Mouse (Mus musculus): Measurements from ENCODE around the gene Txlng. TPM values are rescaled to one million over a fixed set of nuclear protein-coding genes. Genes with fewer than 3 reads are reported as not detected.
A peak's percentile ranks its signal among the peaks of the same experiment; 100 is the strongest.

Txlng gene
- total RNA-seq (2012; rRNA removed) (22.4 and 24.3 TPM in 2 replicates), polyA plus RNA-seq (2012; ENCODE audit: insufficient read depth in 1 of 2, insufficient read length in 2 of 2, low read depth in 1 of 2, low replicate concordance in 2 of 2, missing spikeins in 1 of 2) (100 to 1,000 TPM in 1 of 2 experiments, 10 to 100 TPM in 1; 28.8 to 115 TPM)

- peaks cover 26% of the 10 kb centered on the region for H3K79me2 ChIP-seq (ENCODE audit: control insufficient read depth, insufficient read depth, low read length, poor library complexity)
- H3K9me3 ChIP-seq (replicated peaks; ENCODE audit: insufficient read depth, low read length): no peaks in the 10 kb centered on the region
- H3K27ac ChIP-seq (ENCODE audit: control insufficient read depth, low read depth, low read length): peak within 1 kb of the TSS; percentile 78
- H3K9ac ChIP-seq (ENCODE audit: control insufficient read depth, low read depth, low read length, poor library complexity, severe bottlenecking): peak within 1 kb of the TSS; percentile 92
- peaks cover 6 to 13% of the 10 kb centered on the region in 2 experiments for H3K4me1 ChIP-seq (ENCODE audit: control insufficient read depth in 1 of 2, insufficient read depth in 2 of 2, low read length in 2 of 2)
- peak; percentile 99 for DNase-seq (ENCODE audit: low read depth, low spot score)
- peak within 1 kb of the TSS; percentile 86 to 98 for H3K4me3 ChIP-seq (ENCODE audit: control insufficient read depth in 1 of 2, insufficient read depth in 1 of 2, low read depth in 2 of 2, low read length in 2 of 2)
- peaks cover 0 to 26% of the 10 kb centered on the region in 2 experiments for H3K36me3 ChIP-seq (ENCODE audit: control insufficient read depth in 1 of 2, insufficient read depth in 2 of 2, low read length in 2 of 2)
- no peaks in the 10 kb centered on the region for H3K27me3 ChIP-seq (ENCODE audit: control insufficient read depth in 1 of 2, insufficient read depth in 2 of 2, low read length in 2 of 2)
- no peak for TF ChIP-seq CHD1 (IDR thresholded peaks at IDR 0.05; ENCODE audit: low read depth, low read length)
- TF ChIP-seq GATA1 (IDR thresholded peaks at IDR 0.05; ENCODE audit: low read depth, low read length): no peak
- TF ChIP-seq MEF2A (IDR thresholded peaks at IDR 0.05; ENCODE audit: extremely low read depth, insufficient replicate concordance, low read depth, low read length, poor library complexity, severe bottlenecking): no peak
- no peak for TF ChIP-seq JUND (IDR thresholded peaks at IDR 0.05; ENCODE audit: low read depth, low read length)
- TF ChIP-seq ZNF384 (IDR thresholded peaks at IDR 0.05; ENCODE audit: low read depth, low read length): no peak
- no peak for TF ChIP-seq MYC (IDR thresholded peaks at IDR 0.05; ENCODE audit: low read depth, low read length)
- peak; percentile 65 for TF ChIP-seq TCF12 (IDR thresholded peaks at IDR 0.05; ENCODE audit: low read depth, low read length)
- no peak for TF ChIP-seq ZC3H11A (IDR thresholded peaks at IDR 0.05; ENCODE audit: low read depth, low read length)
- TF ChIP-seq POLR2AphosphoS2 (IDR thresholded peaks at IDR 0.05; ENCODE audit: low read length): peak; percentile 98
- TF ChIP-seq MAZ (IDR thresholded peaks at IDR 0.05; ENCODE audit: low read depth, low read length): no peak; the same call in 1 of the 2 replicates
- no peak for TF ChIP-seq CTCF (IDR thresholded peaks at IDR 0.05 in 2 of 3, conservative IDR thresholded peaks at IDR 0.05 in 1 of 3; ENCODE audit: control insufficient read depth in 1 of 3, insufficient read depth in 1 of 3, low read depth in 2 of 3, low read length in 3 of 3, poor library complexity in 1 of 3, severe bottlenecking in 1 of 3)
- peak in 1 of 2 experiments; percentile 58; a peak in 1 of 4 replicates for TF ChIP-seq EP300 (IDR thresholded peaks at IDR 0.05; ENCODE audit: low read depth in 1 of 2, low read length in 2 of 2)
- TF ChIP-seq MAX (IDR thresholded peaks at IDR 0.05; ENCODE audit: low read length): peak; percentile 89
- TF ChIP-seq ZKSCAN1 (IDR thresholded peaks at IDR 0.05; ENCODE audit: low read depth, low read length): no peak
- no peak for TF ChIP-seq SMC3 (IDR thresholded peaks at IDR 0.05; ENCODE audit: low read depth, low read length)
- TF ChIP-seq MAFK (IDR thresholded peaks at IDR 0.05; ENCODE audit: borderline replicate concordance, low read depth, low read length): no peak
- peak; percentile 94 for TF ChIP-seq ZMIZ1 (IDR thresholded peaks at IDR 0.05; ENCODE audit: low read depth, low read length)
- TF ChIP-seq POLR2A (IDR thresholded peaks at IDR 0.05; ENCODE audit: control insufficient read depth in 1 of 2, insufficient read depth in 1 of 2, low read depth in 1 of 2, low read length in 2 of 2, poor library complexity in 1 of 2): peak; percentile 94 to 95
- peak; percentile 75 for TF ChIP-seq SIN3A (IDR thresholded peaks at IDR 0.05; ENCODE audit: low read length)
- peak; percentile 78; the same call in 1 of the 2 replicates for TF ChIP-seq POLR2AphosphoS5 (IDR thresholded peaks at IDR 0.05; ENCODE audit: borderline replicate concordance, low read depth, low read length)
- TF ChIP-seq USF1 (IDR thresholded peaks at IDR 0.05; ENCODE audit: low read depth, low read length): peak; percentile 99
- no peak for TF ChIP-seq TAL1 (IDR thresholded peaks at IDR 0.05; ENCODE audit: low read length)
- peak; percentile 87 for TF ChIP-seq MYB (IDR thresholded peaks at IDR 0.05; ENCODE audit: low read depth, low read length)
- TF ChIP-seq E2F4 (IDR thresholded peaks at IDR 0.05; ENCODE audit: borderline replicate concordance, low read depth, low read length): no peak
- peak; percentile 91 for TF ChIP-seq MXI1 (IDR thresholded peaks at IDR 0.05; ENCODE audit: low read depth, low read length)
- TF ChIP-seq UBTF (IDR thresholded peaks at IDR 0.05; ENCODE audit: borderline replicate concordance, insufficient read depth, low read depth, low read length): 0 out of 2 replicates have a peak, but pooled peaks have one; percentile 35
- peak; percentile 83 for TF ChIP-seq NRF1 (IDR thresholded peaks at IDR 0.05; ENCODE audit: insufficient read depth, low read depth, low read length, poor library complexity, severe bottlenecking)
- no peak; the same call in 1 of the 2 replicates for TF ChIP-seq ETS1 (IDR thresholded peaks at IDR 0.05; ENCODE audit: low read depth, low read length)
- TF ChIP-seq RAD21 (IDR thresholded peaks at IDR 0.05; ENCODE audit: low read depth, low read length): no peak
- TF ChIP-seq ELF1 (IDR thresholded peaks at IDR 0.05; ENCODE audit: low read depth, low read length): peak; percentile 84
- peak; percentile 84 for TF ChIP-seq CHD2 (IDR thresholded peaks at IDR 0.05; ENCODE audit: low read length)
- TF ChIP-seq GABPA (IDR thresholded peaks at IDR 0.05; ENCODE audit: low read depth, low read length): no peak
- peak; percentile 91 for TF ChIP-seq KAT2A (conservative IDR thresholded peaks at IDR 0.05; ENCODE audit: low read depth, low read length)
- TF ChIP-seq HCFC1 (IDR thresholded peaks at IDR 0.05; ENCODE audit: low read depth, low read length): peak; percentile 100
- peak; percentile 90 for TF ChIP-seq TBP (IDR thresholded peaks at IDR 0.05; ENCODE audit: low read depth, low read length)
- TF ChIP-seq USF2 (IDR thresholded peaks at IDR 0.05; ENCODE audit: borderline replicate concordance in 1 of 2, insufficient read depth in 1 of 2, low read depth in 1 of 2, low read length in 2 of 2): peak; percentile 68 to 89
- peak; percentile 96 for TF ChIP-seq NELFE (IDR thresholded peaks at IDR 0.05; ENCODE audit: low read depth, low read length)
Measured at GRCm38 (mm10) chrX:162829203-162829708, at the start of gene Txlng. Txlng (minus strand) TSS chrX:162829454.
